Comparison of ENCODE assay signal across 7 mouse cellular contexts in genomic region chr4:156236651-156237447, GRCm38 (mm10). TPM values are rescaled to one million over a fixed set of nuclear protein-coding genes. Genes with fewer than 3 reads are reported as not detected.
DNase-seq lines count a peak whose midpoint lies in the region; ATAC-seq and TF ChIP-seq lines count a peak whose summit lies in the region.

No protein-coding gene starts in this region.

- H3K4me3 ChIP-seq in lung, postnatal 0 days (ENCODE audit: low read depth, low read length), result peak overlapping the region; percentile 79; the same call in 1 of the 2 replicates
- H3K4me3 ChIP-seq in embryonic facial prominence, embryonic 10.5 days, result peak overlapping the region; percentile 74
- H3K4me3 ChIP-seq in intestine, embryonic 14.5 days (ENCODE audit: low read depth, low read length), result peak overlapping the region; percentile 91
- peak overlapping the region; percentile 87 for H3K4me3 ChIP-seq in midbrain, postnatal 0 days (ENCODE audit: low read depth, low read length)

- peaks cover 21% of the 10 kb centered on the region; the same call in 1 of the 2 replicates for H3K36me3 ChIP-seq in lung, postnatal 0 days (ENCODE audit: insufficient read depth, low read length)
- peaks cover 65% of the 10 kb centered on the region for H3K36me3 ChIP-seq in embryonic facial prominence, embryonic 10.5 days (replicated peaks)
- peaks cover 64% of the 10 kb centered on the region for H3K36me3 ChIP-seq in intestine, embryonic 14.5 days (ENCODE audit: control insufficient read depth, insufficient read depth, low read length)
- H3K36me3 ChIP-seq in midbrain, postnatal 0 days (ENCODE audit: insufficient read depth, low read length), result peaks cover 38% of the 10 kb centered on the region

- H3K9ac ChIP-seq in lung, postnatal 0 days (replicated peaks; ENCODE audit: low read depth), result no peak overlapping the region
- peak overlapping the region; percentile 77 for H3K9ac ChIP-seq in intestine, embryonic 14.5 days (ENCODE audit: low read length)
- no peak overlapping the region for H3K9ac ChIP-seq in midbrain, postnatal 0 days (replicated peaks; ENCODE audit: low read length, poor library complexity, severe bottlenecking)

- TF ChIP-seq EP300 in lung, postnatal 0 days (IDR thresholded peaks at IDR 0.05), result no peak

- H3K9me3 ChIP-seq in lung, postnatal 0 days (ENCODE audit: low read length), result no peaks in the 10 kb centered on the region
- H3K9me3 ChIP-seq in embryonic facial prominence, embryonic 10.5 days, result no peaks in the 10 kb centered on the region
- H3K9me3 ChIP-seq in intestine, embryonic 14.5 days (ENCODE audit: control insufficient read depth, low read length), result no peaks in the 10 kb centered on the region
- H3K9me3 ChIP-seq in midbrain, postnatal 0 days (ENCODE audit: low read length), result no peaks in the 10 kb centered on the region

- WGBS in lung, postnatal 0 days, result 25% methylated on average over 44 of the region's 60 CpGs
- 24% methylated on average over 58 of the region's 60 CpGs for WGBS in embryonic facial prominence, embryonic 10.5 days
- WGBS in intestine, embryonic 14.5 days, result 26% methylated on average over 55 of the region's 60 CpGs
- 27% methylated on average over 54 of the region's 60 CpGs for WGBS in midbrain, postnatal 0 days

- no peaks in the 10 kb centered on the region for H3K27me3 ChIP-seq in lung, postnatal 0 days (replicated peaks; ENCODE audit: insufficient read depth, low read length)
- no peaks in the 10 kb centered on the region for H3K27me3 ChIP-seq in embryonic facial prominence, embryonic 10.5 days (replicated peaks; ENCODE audit: low read depth, poor library complexity, severe bottlenecking)
- H3K27me3 ChIP-seq in intestine, embryonic 14.5 days (replicated peaks; ENCODE audit: control insufficient read depth, insufficient read depth, low read length), result no peaks in the 10 kb centered on the region
- no peaks in the 10 kb centered on the region for H3K27me3 ChIP-seq in midbrain, postnatal 0 days (ENCODE audit: insufficient read depth, low read length)

- peaks cover 7% of the 10 kb centered on the region; the same call in 1 of the 2 replicates for H3K4me1 ChIP-seq in lung, postnatal 0 days (ENCODE audit: insufficient read depth, low read depth, low read length)
- peaks cover 21% of the 10 kb centered on the region for H3K4me1 ChIP-seq in embryonic facial prominence, embryonic 10.5 days
- H3K4me1 ChIP-seq in intestine, embryonic 14.5 days (replicated peaks; ENCODE audit: control insufficient read depth, insufficient read depth, low read length), result 0 out of 2 replicates have a peak, but pooled peaks cover 3% of the 10 kb centered on the region
- H3K4me1 ChIP-seq in midbrain, postnatal 0 days (ENCODE audit: insufficient read depth, low read length), result peaks cover 4% of the 10 kb centered on the region

- no peak overlapping the region for H3K27ac ChIP-seq in lung, postnatal 0 days (ENCODE audit: low read length)
- peak overlapping the region; percentile 89 for H3K27ac ChIP-seq in embryonic facial prominence, embryonic 10.5 days (replicated peaks)
- peak overlapping the region; percentile 95; the same call in 1 of the 2 replicates for H3K27ac ChIP-seq in intestine, embryonic 14.5 days (ENCODE audit: low read depth)
- H3K27ac ChIP-seq in midbrain, postnatal 0 days (ENCODE audit: low read depth, low read length), result no peak overlapping the region

- DNase-seq in lung, postnatal 0 days (ENCODE audit: low spot score), result peak; percentile 38
- DNase-seq in lung, postnatal 36 days, result no peak
- DNase-seq in embryonic facial prominence, embryonic 10.5 days (ENCODE audit: low spot score), result peak; percentile 54
- DNase-seq in intestine, embryonic 14.5 days (ENCODE audit: low spot score), result peak; percentile 73
- DNase-seq in midbrain, postnatal 0 days (ENCODE audit: low spot score), result no peak
- no peak for DNase-seq in urinary bladder, postnatal 14 days (ENCODE audit: low spot score)
- no peak for DNase-seq in right cerebral cortex, postnatal 25 days

- peak overlapping the region; percentile 94 for H3K4me2 ChIP-seq in lung, postnatal 0 days (replicated peaks; ENCODE audit: low read depth, low read length)
- peak overlapping the region; percentile 60 for H3K4me2 ChIP-seq in intestine, embryonic 14.5 days (ENCODE audit: low read length)
- H3K4me2 ChIP-seq in midbrain, postnatal 0 days (ENCODE audit: low read depth, low read length, poor library complexity, severe bottlenecking), result peak overlapping the region; percentile 68; the same call in 1 of the 2 replicates

- no peak for ATAC-seq in lung, postnatal 0 days
- no peak for ATAC-seq in intestine, embryonic 14.5 days (replicated peaks; ENCODE audit: low FRiP score, low TSS enrichment, low read depth)
- ATAC-seq in midbrain, postnatal 0 days (ENCODE audit: low FRiP score), result no peak

- no peak for TF ChIP-seq CTCF in lung, postnatal 0 days (IDR thresholded peaks at IDR 0.05)
- no peak for TF ChIP-seq CTCF in midbrain, postnatal 0 days (IDR thresholded peaks at IDR 0.05)

RNA-seq across cellular contexts. Expression of gene Noc2l, which starts 1.0 kb away (rescaled TPM):
- 18.7 and 19.8 TPM in 2 replicates for polyA plus RNA-seq in lung, postnatal 0 days (2015; fragmentation: Nextera tagmentation; extraction: Ambion mirVana)
- 110 and 120 TPM in 2 replicates for polyA plus RNA-seq in embryonic facial prominence, embryonic 10.5 days (2016; fragmentation: Nextera tagmentation; extraction: Ambion mirVana)
- polyA plus RNA-seq in intestine, embryonic 14.5 days (2014; fragmentation: Nextera tagmentation; extraction: Ambion mirVana), result 102 and 111 TPM in 2 replicates
- total RNA-seq in midbrain, postnatal 0 days (2014; rRNA removed), result 75.7 and 81.3 TPM in 2 replicates
- polyA plus RNA-seq in midbrain, postnatal 0 days (2015; fragmentation: Nextera tagmentation; extraction: Ambion mirVana), result 42.6 and 47.1 TPM in 2 replicates

RNA-seq across cellular contexts. Expression of gene Plekhn1, which starts 2.2 kb away (rescaled TPM):
- polyA plus RNA-seq in lung, postnatal 0 days (2015; fragmentation: Nextera tagmentation; extraction: Ambion mirVana), result 11.2 and 12.7 TPM in 2 replicates
- polyA plus RNA-seq in embryonic facial prominence, embryonic 10.5 days (2016; fragmentation: Nextera tagmentation; extraction: Ambion mirVana), result 22.5 and 23.9 TPM in 2 replicates
- polyA plus RNA-seq in intestine, embryonic 14.5 days (2014; fragmentation: Nextera tagmentation; extraction: Ambion mirVana), result 19.7 and 20.1 TPM in 2 replicates
- 46.6 and 46.7 TPM in 2 replicates for total RNA-seq in midbrain, postnatal 0 days (2014; rRNA removed)
- polyA plus RNA-seq in midbrain, postnatal 0 days (2015; fragmentation: Nextera tagmentation; extraction: Ambion mirVana), result 18.7 and 19.3 TPM in 2 replicates

RNA-seq across cellular contexts. Expression of gene Samd11, which starts 18.6 kb away (rescaled TPM):
- polyA plus RNA-seq in lung, postnatal 0 days (2015; fragmentation: Nextera tagmentation; extraction: Ambion mirVana), result 0.12 and 0.24 TPM in 2 replicates
- polyA plus RNA-seq in embryonic facial prominence, embryonic 10.5 days (2016; fragmentation: Nextera tagmentation; extraction: Ambion mirVana), result 1.2 and 1.6 TPM in 2 replicates
- polyA plus RNA-seq in intestine, embryonic 14.5 days (2014; fragmentation: Nextera tagmentation; extraction: Ambion mirVana), result 0.20 and 0.42 TPM in 2 replicates
- 8.9 and 9.1 TPM in 2 replicates for total RNA-seq in midbrain, postnatal 0 days (2014; rRNA removed)
- polyA plus RNA-seq in midbrain, postnatal 0 days (2015; fragmentation: Nextera tagmentation; extraction: Ambion mirVana), result 3.2 and 3.5 TPM in 2 replicates

RNA-seq across cellular contexts. Expression of gene Perm1, which starts 21.2 kb away (rescaled TPM):
- polyA plus RNA-seq in lung, postnatal 0 days (2015; fragmentation: Nextera tagmentation; extraction: Ambion mirVana), result 0.46 and 0.56 TPM in 2 replicates
- polyA plus RNA-seq in embryonic facial prominence, embryonic 10.5 days (2016; fragmentation: Nextera tagmentation; extraction: Ambion mirVana), result 0.60 and 0.65 TPM in 2 replicates
- polyA plus RNA-seq in intestine, embryonic 14.5 days (2014; fragmentation: Nextera tagmentation; extraction: Ambion mirVana), result 0.51 and 0.54 TPM in 2 replicates
- total RNA-seq in midbrain, postnatal 0 days (2014; rRNA removed), result 1.9 and 2.0 TPM in 2 replicates
- 1.4 and 1.7 TPM in 2 replicates for polyA plus RNA-seq in midbrain, postnatal 0 days (2015; fragmentation: Nextera tagmentation; extraction: Ambion mirVana)

RNA-seq across cellular contexts. Expression of gene AW011738, which starts 33.7 kb away (rescaled TPM):
- 4.0 and 5.1 TPM in 2 replicates for polyA plus RNA-seq in lung, postnatal 0 days (2015; fragmentation: Nextera tagmentation; extraction: Ambion mirVana)
- polyA plus RNA-seq in embryonic facial prominence, embryonic 10.5 days (2016; fragmentation: Nextera tagmentation; extraction: Ambion mirVana), result 2.2 and 2.7 TPM in 2 replicates
- 0.69 and 1.1 TPM in 2 replicates for polyA plus RNA-seq in intestine, embryonic 14.5 days (2014; fragmentation: Nextera tagmentation; extraction: Ambion mirVana)
- total RNA-seq in midbrain, postnatal 0 days (2014; rRNA removed), result 7.5 and 8.2 TPM in 2 replicates
- 3.5 and 3.7 TPM in 2 replicates for polyA plus RNA-seq in midbrain, postnatal 0 days (2015; fragmentation: Nextera tagmentation; extraction: Ambion mirVana)

Comparison
In these comparisons a context has a peak if more than half of its experiments do, and no peak if none do; other contexts are left out.
1. DNase-seq: peak in lung, postnatal 0 days (single experiment), embryonic facial prominence, embryonic 10.5 days (single experiment) and intestine, embryonic 14.5 days (single experiment); none in lung, postnatal 36 days (single experiment), midbrain, postnatal 0 days (single experiment), urinary bladder, postnatal 14 days (single experiment) and right cerebral cortex, postnatal 25 days (single experiment).
2. H3K27ac ChIP-seq: peak in embryonic facial prominence, embryonic 10.5 days (single experiment) and intestine, embryonic 14.5 days (single experiment); none in lung, postnatal 0 days (single experiment) and midbrain, postnatal 0 days (single experiment).
3. Peak in every context shown above with its lines, with median percentiles within 50 percentile points of each other: H3K4me2 ChIP-seq and H3K4me3 ChIP-seq.